Mouse (Mus musculus) bone marrow, adult 2 months (tissue): Measurements from ENCODE around the gene Mylip. TPM values are rescaled to one million over a fixed set of nuclear protein-coding genes. Genes with fewer than 3 reads are reported as not detected.
A peak's percentile ranks its signal among the peaks of the same experiment; 100 is the strongest.

Experiments used
- H3K27ac ChIP-seq: fragments of 200-500 bp; 2 replicates; pipeline ENCODE4 v1.5.1; 2012; ENCODE audit warnings: low read depth, mild to moderate bottlenecking, control low read depth, inconsistent platforms, low read length; ENCODE audit not compliant: control insufficient read depth, poor library complexity, insufficient read depth
- H3K4me1 ChIP-seq: fragments of 200-500 bp; 2 replicates; pipeline ENCODE4 v1.6.1; 2011; ENCODE audit warnings: low read length; ENCODE audit not compliant: control insufficient read depth, insufficient read depth
- H3K4me3 ChIP-seq: fragments of 200-500 bp; replicated peaks from 2 replicates; pipeline ENCODE3; 2011; ENCODE audit warnings: mild to moderate bottlenecking, low read depth, low read length, control low read depth; ENCODE audit not compliant: control insufficient read depth
- CTCF ChIP-seq: fragments of 200-500 bp; IDR thresholded peaks from 2 replicates; pipeline ENCODE4 v1.5.1; 2011; ENCODE audit warnings: low read length, control low read depth; ENCODE audit not compliant: control insufficient read depth, insufficient read depth
- POLR2A ChIP-seq: fragments of 200-500 bp; IDR thresholded peaks from 2 replicates; pipeline ENCODE4 v1.6.1; 2011; ENCODE audit warnings: low read depth, mild to moderate bottlenecking, control low read depth, low read length, borderline replicate concordance; ENCODE audit not compliant: control insufficient read depth
- WGBS: fragments of 180-500 bp; shearing (Covaris S2); methylation state at CpG from one replicate; pipeline ENCODE4 v1.1.7; 2018; 5-methylcytosine and 5-hydroxymethylcytosine counted together
- polyA plus RNA-seq: library from polyadenylated mRNA; stranded (reverse); fragments of >200 nt; gene quantifications from 2 replicates; pipeline ENCODE4 v1.2.4, GENCODE M21; 2011; ENCODE audit warnings: low replicate concordance; ENCODE audit not compliant: missing spikeins, insufficient read depth, insufficient read length

Mylip gene
- polyA plus RNA-seq, 1 experiment, result 19.3 TPM

DNA sequence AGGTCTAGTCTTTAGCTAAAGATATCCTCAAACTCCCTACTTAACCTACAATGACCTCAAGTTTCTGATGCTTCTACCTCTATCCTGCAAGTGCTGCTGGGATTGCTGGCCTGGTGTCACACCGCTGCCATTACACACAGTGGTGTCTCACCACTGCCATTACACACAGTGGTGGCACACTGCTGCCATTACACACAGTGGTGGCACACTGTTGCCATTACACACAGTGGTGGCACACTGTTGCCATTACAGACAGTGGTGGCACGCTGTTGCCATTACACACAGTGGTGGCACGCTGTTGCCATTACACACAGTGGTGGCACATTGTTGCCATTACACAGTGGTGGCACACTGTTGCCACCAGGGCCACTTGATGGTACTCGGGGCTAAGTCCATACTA is 2.3 kb upstream of the Mylip start:
- H3K4me1 ChIP-seq, result peaks cover 3% of the 10 kb centered on the region; the same call in 1 of the 2 replicates
- 92% methylated on average over 4 of the region's 4 CpGs for WGBS

DNA sequence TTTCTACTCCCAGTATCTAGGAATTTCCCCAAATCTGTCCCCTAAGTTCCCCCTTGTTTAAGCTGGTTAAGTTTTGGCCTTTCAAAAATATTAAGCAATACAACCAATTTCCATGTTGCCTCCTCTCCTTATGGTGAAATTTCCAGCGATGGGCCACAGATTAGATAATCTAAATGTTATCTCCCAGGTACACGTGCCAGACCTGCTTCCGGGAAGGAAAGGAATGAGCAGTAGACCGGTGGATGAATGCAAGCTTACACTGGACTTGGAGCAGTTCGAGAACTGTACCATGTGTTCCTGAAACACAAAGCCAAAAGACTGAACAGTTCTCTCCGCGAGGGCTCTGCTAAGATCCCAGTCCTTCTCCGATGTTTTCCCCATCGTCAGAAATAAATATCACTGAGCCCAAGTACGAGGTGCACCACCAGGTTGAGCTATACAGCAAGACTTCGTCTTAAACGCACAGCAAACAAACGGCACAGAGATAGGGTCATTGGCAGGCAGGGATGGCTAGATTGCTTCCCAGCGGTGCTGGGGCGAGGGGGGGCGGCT is 1.2 kb upstream of the Mylip start:
- Histone ChIP-seq H3K4me3 (no peak overlapping the region), H3K27ac (no peak overlapping the region), H3K4me1 (peaks cover 3% of the 10 kb centered on the region; the same call in 1 of the 2 replicates)
- TF ChIP-seq CTCF (no peak), POLR2A (no peak)
- WGBS, result 85% methylated on average over 16 of the region's 16 CpGs

More for the DNA sequence above, 2.3 kb upstream of the Mylip start:
- no peak overlapping the region for H3K4me3 ChIP-seq
- no peak for TF ChIP-seq POLR2A
- TF ChIP-seq CTCF, result 0 out of 2 replicates have a peak, but pooled peaks have one; percentile 6
- no peak overlapping the region for H3K27ac ChIP-seq

DNA sequence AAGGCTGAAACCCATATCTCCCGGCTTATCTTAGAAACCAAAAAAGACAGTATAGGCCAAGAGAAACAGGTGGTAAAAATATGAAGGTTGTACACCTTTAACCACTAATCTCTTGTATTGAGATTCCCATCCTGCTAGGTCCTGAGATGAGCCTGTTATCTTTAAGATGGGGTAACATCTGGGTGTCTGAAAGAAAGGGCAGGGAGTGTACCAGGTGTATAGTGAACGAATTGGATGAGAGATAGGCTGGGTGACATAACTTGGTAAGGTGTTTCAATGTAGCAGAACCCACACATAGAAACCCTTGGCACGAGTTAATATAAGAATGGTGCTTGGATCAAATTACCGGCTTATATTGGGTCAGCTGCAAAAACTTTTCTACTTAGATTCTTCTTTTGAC is 653 bp upstream of the Mylip start:
- Histone ChIP-seq H3K4me3 (no peak overlapping the region), H3K4me1 (peaks cover 3% of the 10 kb centered on the region; the same call in 1 of the 2 replicates)

DNA sequence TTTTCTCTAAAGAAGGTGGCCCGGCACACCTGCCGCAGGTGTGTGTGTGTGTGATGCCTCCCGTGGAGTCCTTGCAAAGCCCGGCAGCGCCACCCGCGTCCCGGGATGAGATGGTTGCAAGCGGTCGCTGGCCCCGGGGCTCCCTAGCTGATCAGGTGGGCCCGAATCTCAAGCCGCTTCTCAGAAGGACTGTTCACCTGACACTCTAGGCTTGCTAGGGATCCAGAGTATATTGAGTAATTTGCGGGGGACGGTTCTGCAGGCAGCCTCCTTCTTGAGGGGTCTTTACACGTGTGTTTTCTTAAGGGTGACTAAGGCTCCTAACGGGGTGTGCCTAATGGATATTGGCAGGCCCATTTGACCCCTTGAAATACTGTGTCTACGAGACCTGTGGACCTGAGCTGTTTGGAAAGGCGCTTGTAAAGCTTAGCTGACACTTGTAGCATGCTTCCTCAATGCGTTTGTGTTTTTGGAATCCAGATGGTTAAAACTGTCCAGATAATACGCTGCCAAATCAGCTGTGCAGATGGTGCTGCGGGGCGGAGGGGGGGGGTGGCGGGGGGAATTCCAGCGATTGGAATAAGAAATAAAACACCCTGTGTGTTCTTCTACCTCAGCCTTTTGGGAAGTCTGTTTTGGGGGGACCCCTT is 895 bp downstream of the Mylip start:
- Histone ChIP-seq H3K4me3 (peak overlapping the region; percentile 89), H3K27ac (peak overlapping the region; percentile 79), H3K4me1 (peaks cover 2% of the 10 kb centered on the region; the same call in 1 of the 2 replicates)
- under 1% methylated on average over 25 of the region's 25 CpGs for WGBS
- TF ChIP-seq POLR2A, result no peak
- TF ChIP-seq CTCF, result no peak

More for the DNA sequence above, 653 bp upstream of the Mylip start:
- 38% methylated on average over 4 of the region's 4 CpGs for whole genome bisulfite sequencing
- no peak overlapping the region for H3K27ac ChIP-seq
- TF ChIP-seq CTCF, result no peak
- no peak for TF ChIP-seq POLR2A

DNA sequence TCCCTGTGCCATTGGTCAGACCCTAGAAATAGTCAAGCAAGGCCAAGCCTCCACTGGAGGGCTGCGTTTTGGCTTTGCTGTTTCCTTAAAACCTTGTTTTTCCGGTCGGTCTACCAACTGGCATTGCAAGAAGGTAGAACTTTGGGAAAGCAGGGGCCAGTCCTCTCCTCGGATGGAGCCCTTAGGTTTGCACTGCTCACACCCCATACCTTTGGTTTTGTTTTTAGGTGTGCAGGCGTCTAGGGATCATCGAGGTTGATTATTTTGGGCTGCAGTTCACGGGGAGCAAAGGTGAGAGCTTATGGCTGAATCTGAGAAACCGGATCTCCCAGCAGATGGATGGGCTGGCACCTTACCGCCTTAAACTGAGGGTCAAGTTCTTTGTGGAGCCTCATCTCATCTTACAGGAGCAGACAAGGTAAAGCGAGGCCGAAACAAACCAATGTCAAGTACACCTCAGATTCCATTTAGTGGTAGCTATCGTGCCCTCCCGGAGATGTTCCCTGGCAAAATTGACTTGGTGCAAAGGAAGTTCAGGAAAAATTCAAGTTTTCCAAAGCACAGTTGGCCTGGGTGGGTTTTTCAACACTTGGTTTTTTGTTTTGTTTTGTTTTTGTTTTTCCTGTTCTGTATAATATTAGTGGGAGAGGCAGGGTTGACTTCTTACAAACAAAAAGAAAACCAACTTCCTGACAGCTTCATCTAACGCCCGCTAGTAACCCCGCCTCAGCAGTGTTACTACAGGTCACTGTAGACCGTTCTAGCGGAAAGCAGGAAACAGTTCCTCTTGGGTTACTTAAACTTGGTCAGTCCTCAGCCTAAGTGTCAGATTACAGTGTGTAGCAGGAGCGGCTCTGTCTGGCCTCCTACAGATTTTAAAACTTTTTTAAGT is 1.7 kb downstream of the Mylip start:
- TF ChIP-seq CTCF (no peak), POLR2A (no peak)
- Histone ChIP-seq H3K4me1 (peaks cover 2% of the 10 kb centered on the region; the same call in 1 of the 2 replicates), H3K4me3 (peak overlapping the region; percentile 60), H3K27ac (peak overlapping the region; percentile 41)
- WGBS, result 1% methylated on average over 19 of the region's 19 CpGs

DNA sequence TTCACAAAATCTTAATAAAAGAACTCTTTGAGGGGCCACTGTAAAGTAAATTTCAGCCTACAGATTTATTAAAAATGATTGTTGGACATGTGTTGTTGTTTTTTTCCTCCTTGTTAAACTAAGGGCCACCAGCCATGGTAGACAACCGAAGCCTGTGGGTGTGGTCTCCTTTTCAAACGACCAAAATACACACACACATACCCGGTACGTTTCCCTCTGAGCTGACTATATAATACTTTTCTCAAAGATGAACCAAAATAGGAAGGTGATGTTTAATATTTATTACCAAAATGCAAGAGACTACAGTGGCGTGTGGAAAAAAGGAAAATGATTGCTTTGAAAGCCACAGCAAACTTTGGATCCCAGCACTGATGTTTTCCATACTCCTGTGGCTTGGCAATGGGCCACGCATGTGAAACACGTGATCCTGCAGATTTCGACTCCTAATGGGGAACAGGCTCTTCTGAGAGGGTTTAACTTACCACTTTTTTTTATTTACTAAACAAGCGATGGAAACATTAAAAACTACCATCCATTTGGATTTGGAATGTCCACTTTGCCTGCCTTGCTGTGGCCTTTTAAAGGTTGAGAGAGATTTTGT is 2.4 kb downstream of the Mylip start:
- TF ChIP-seq CTCF, result no peak
- TF ChIP-seq POLR2A, result no peak

DNA sequence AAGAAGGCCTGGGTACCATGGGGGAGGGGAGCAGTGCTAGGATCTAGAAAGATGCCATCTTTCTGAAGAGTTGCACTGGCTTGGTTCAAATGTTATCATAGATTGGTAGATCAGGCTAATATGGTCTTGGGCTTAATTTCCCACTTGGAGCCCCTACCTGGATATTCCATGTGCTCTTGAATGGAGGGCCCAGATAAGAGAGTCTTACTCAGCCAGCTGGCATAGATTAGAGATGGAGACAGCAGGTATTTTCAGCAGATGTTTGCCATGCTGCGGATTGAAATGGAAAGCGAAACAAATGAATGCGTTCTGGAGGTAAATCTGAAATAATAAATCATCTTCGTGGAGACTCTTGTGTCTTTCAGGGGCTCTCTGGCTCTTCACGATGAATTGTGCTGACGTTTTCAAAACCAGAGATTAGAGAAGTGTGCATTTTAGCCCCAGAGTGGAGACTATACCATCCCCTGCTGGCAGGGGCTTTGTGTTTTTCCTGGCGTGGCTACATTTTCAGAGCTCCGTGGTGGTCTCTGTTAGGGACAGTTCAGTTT is 4.8 kb downstream of the Mylip start:
- Histone ChIP-seq H3K27ac (no peak overlapping the region), H3K4me1 (no peaks in the 10 kb centered on the region; the same call in 1 of the 2 replicates), H3K4me3 (no peak overlapping the region)
- WGBS, result 48% methylated on average over 8 of the region's 8 CpGs
- TF ChIP-seq POLR2A (no peak), CTCF (no peak)

More for the DNA sequence above, 2.4 kb downstream of the Mylip start:
- H3K4me3 ChIP-seq, result peak overlapping the region; percentile 59
- no peak overlapping the region for H3K27ac ChIP-seq
- 3% methylated on average over 9 of the region's 9 CpGs for WGBS
- peaks cover 2% of the 10 kb centered on the region; the same call in 1 of the 2 replicates for H3K4me1 ChIP-seq

DNA sequence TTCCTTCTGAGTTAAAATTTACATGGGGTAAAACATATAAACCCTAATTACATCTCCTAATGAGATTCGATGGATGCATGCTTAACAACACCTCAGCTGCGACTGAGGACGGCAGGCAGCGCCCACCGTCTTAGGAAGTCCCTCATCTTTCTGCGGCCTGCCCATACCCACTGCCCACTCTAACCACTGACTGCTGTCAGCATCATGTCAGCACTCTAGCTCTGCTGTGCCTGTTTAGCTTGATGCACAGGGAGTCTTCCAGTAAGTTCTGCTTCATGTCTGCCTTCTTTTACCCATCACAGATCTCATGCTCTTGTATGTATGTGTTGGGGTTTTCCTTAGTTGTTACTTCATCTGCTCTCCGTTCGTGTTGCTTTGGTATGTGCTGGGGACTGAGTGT is 7.2 kb downstream of the Mylip start:
- WGBS, result 82% methylated on average over 8 of the region's 8 CpGs
- H3K4me1 ChIP-seq, result no peaks in the 10 kb centered on the region; the same call in 1 of the 2 replicates

More for the DNA sequence above, 7.2 kb downstream of the Mylip start:
- Histone ChIP-seq H3K4me3 (no peak overlapping the region), H3K27ac (no peak overlapping the region)
- TF ChIP-seq POLR2A, result no peak
- TF ChIP-seq CTCF, result no peak
